Mouse (Mus musculus): ENCODE measurements around the gene Mepce. TPM values are rescaled to one million over a fixed set of nuclear protein-coding genes. Genes with fewer than 3 reads are reported as not detected.
A peak's percentile ranks its signal among the peaks of the same experiment; 100 is the strongest.
"Not testable (repeated sequence)": the region's sequence is repeated elsewhere in the genome, so short reads cannot be mapped to it uniquely, and the experiment has no call there.

Mepce gene
- polyA plus RNA-seq, 1 experiment from 2014 or later: 11.5 TPM

GRCm38 (mm10) chr5:137753111-137753832 lies 34.2 kb downstream of the Mepce start:
- no peaks in the 10 kb centered on the region for H3K9me3 ChIP-seq
- peaks cover 42% of the 10 kb centered on the region for H3K4me1 ChIP-seq
- no peak overlapping the region for H3K4me2 ChIP-seq
- no peak overlapping the region for H3K4me3 ChIP-seq
- no peak overlapping the region for H3K9ac ChIP-seq
- no peaks in the 10 kb centered on the region for H3K27me3 ChIP-seq
- peaks cover 50% of the 10 kb centered on the region for H3K36me3 ChIP-seq
- no peak for ATAC-seq (ENCODE audit: borderline replicate concordance, extremely low read depth, low FRiP score, low TSS enrichment)
- H3K27ac ChIP-seq: 0 out of 2 replicates have a peak overlapping the region, but pooled peaks have one; percentile 19
- 63% methylated on average over 13 of the region's 13 CpGs for WGBS

GRCm38 (mm10) chr5:137751988-137752387 lies 35.5 kb downstream of the Mepce start:
- no peak overlapping the region for H3K4me3 ChIP-seq
- WGBS: 86% methylated on average over 6 of the region's 6 CpGs
- H3K4me2 ChIP-seq: no peak overlapping the region
- peaks cover 44% of the 10 kb centered on the region for H3K36me3 ChIP-seq
- H3K4me1 ChIP-seq: peaks cover 42% of the 10 kb centered on the region
- H3K9ac ChIP-seq: no peak overlapping the region
- no peaks in the 10 kb centered on the region for H3K27me3 ChIP-seq
- no peaks in the 10 kb centered on the region for H3K9me3 ChIP-seq
- no peak overlapping the region for H3K27ac ChIP-seq
- ATAC-seq (ENCODE audit: borderline replicate concordance, extremely low read depth, low FRiP score, low TSS enrichment): no peak

- Histone ChIP-seq H3K4me2 (no peak overlapping the region), H3K4me1 (peaks cover 42% of the 10 kb centered on the region), H3K9ac (no peak overlapping the region), H3K9me3 (no peaks in the 10 kb centered on the region), H3K27ac (no peak overlapping the region), H3K4me3 (no peak overlapping the region), H3K27me3 (no peaks in the 10 kb centered on the region), H3K36me3 (peaks cover 44% of the 10 kb centered on the region)
- 85% methylated on average over 13 of the region's 13 CpGs for WGBS
- no peak for ATAC-seq (ENCODE audit: borderline replicate concordance, extremely low read depth, low FRiP score, low TSS enrichment)
These were observed 36.1 kb downstream of the Mepce start for GRCm38 (mm10) chr5:137751221-137751887.

- not testable (repeated sequence) for H3K27me3 ChIP-seq; H3K27ac ChIP-seq; H3K9me3 ChIP-seq; ATAC-seq (ENCODE audit: borderline replicate concordance, extremely low read depth, low FRiP score, low TSS enrichment); H3K9ac ChIP-seq; H3K4me3 ChIP-seq; H3K4me2 ChIP-seq
- H3K4me1 ChIP-seq: peaks cover 41% of the 10 kb centered on the region
- peaks cover 35% of the 10 kb centered on the region for H3K36me3 ChIP-seq
- 86% methylated on average over 6 of the region's 8 CpGs for WGBS
These were observed 37.2 kb downstream of the Mepce start for GRCm38 (mm10) chr5:137750212-137750611.

GRCm38 (mm10) chr5:137749196-137749836 lies 38.1 kb downstream of the Mepce start:
- WGBS: 29% methylated on average over 6 of the region's 6 CpGs
- H3K27ac ChIP-seq: peak overlapping the region; percentile 99
- H3K4me2 ChIP-seq: peak overlapping the region; percentile 89
- peak overlapping the region; percentile 86 for H3K4me3 ChIP-seq
- peaks cover 35% of the 10 kb centered on the region for H3K36me3 ChIP-seq
- H3K9me3 ChIP-seq: no peaks in the 10 kb centered on the region
- no peak overlapping the region for H3K9ac ChIP-seq
- H3K4me1 ChIP-seq: peaks cover 46% of the 10 kb centered on the region
- ATAC-seq (ENCODE audit: borderline replicate concordance, extremely low read depth, low FRiP score, low TSS enrichment): no peak
- no peaks in the 10 kb centered on the region for H3K27me3 ChIP-seq

- no peaks in the 10 kb centered on the region for H3K9me3 ChIP-seq
- peak overlapping the region; percentile 86 for H3K4me3 ChIP-seq
- peaks cover 25% of the 10 kb centered on the region for H3K36me3 ChIP-seq
- H3K27me3 ChIP-seq: no peaks in the 10 kb centered on the region
- H3K9ac ChIP-seq: 0 out of 2 replicates have a peak overlapping the region, but pooled peaks have one; percentile 1
- ATAC-seq (ENCODE audit: borderline replicate concordance, extremely low read depth, low FRiP score, low TSS enrichment): no peak
- peaks cover 40% of the 10 kb centered on the region for H3K4me1 ChIP-seq
- WGBS: 26% methylated on average over 5 of the region's 5 CpGs
- peak overlapping the region; percentile 99 for H3K27ac ChIP-seq
- peak overlapping the region; percentile 89 for H3K4me2 ChIP-seq
These were observed 39.2 kb downstream of the Mepce start for GRCm38 (mm10) chr5:137748130-137748770.

- H3K9me3 ChIP-seq: no peaks in the 10 kb centered on the region
- H3K4me2 ChIP-seq: peak overlapping the region; percentile 89
- no peaks in the 10 kb centered on the region for H3K27me3 ChIP-seq
- H3K36me3 ChIP-seq: peaks cover 19% of the 10 kb centered on the region
- 1% methylated on average over 26 of the region's 26 CpGs for WGBS
- H3K27ac ChIP-seq: peak overlapping the region; percentile 99
- peak overlapping the region; percentile 86 for H3K4me3 ChIP-seq
- H3K9ac ChIP-seq: peak overlapping the region; percentile 79
- ATAC-seq (ENCODE audit: borderline replicate concordance, extremely low read depth, low FRiP score, low TSS enrichment): peak; percentile 21; the same call in 1 of the 2 replicates
- H3K4me1 ChIP-seq: peaks cover 35% of the 10 kb centered on the region
These were observed 40.0 kb downstream of the Mepce start for GRCm38 (mm10) chr5:137747326-137747961.

- WGBS: 2% methylated on average over 16 of the region's 16 CpGs
- Histone ChIP-seq H3K9me3 (no peaks in the 10 kb centered on the region), H3K36me3 (peaks cover 13% of the 10 kb centered on the region), H3K4me2 (peak overlapping the region; percentile 89), H3K4me1 (peaks cover 36% of the 10 kb centered on the region), H3K27me3 (no peaks in the 10 kb centered on the region), H3K4me3 (peak overlapping the region; percentile 86), H3K9ac (peak overlapping the region; percentile 79), H3K27ac (peak overlapping the region; percentile 99)
- peak; percentile 3; the same call in 1 of the 2 replicates for ATAC-seq (ENCODE audit: borderline replicate concordance, extremely low read depth, low FRiP score, low TSS enrichment)
These were observed 40.6 kb downstream of the Mepce start for GRCm38 (mm10) chr5:137746851-137747325.

GRCm38 (mm10) chr5:137746282-137746850 lies 41.1 kb downstream of the Mepce start:
- Histone ChIP-seq H3K9me3 (no peaks in the 10 kb centered on the region), H3K27me3 (no peaks in the 10 kb centered on the region), H3K9ac (peak overlapping the region; percentile 79), H3K27ac (peak overlapping the region; percentile 99), H3K36me3 (peaks cover 8% of the 10 kb centered on the region), H3K4me1 (peaks cover 41% of the 10 kb centered on the region), H3K4me2 (peak overlapping the region; percentile 89), H3K4me3 (peak overlapping the region; percentile 86)
- 0% methylated on average over 20 of the region's 20 CpGs for WGBS
- peak; percentile 32 for ATAC-seq (ENCODE audit: borderline replicate concordance, extremely low read depth, low FRiP score, low TSS enrichment)

GRCm38 (mm10) chr5:137745214-137746171 lies 42.0 kb downstream of the Mepce start, which contains the start of gene Tsc22d4:
Gene Tsc22d4, plus strand, starts transcription at chr5:137745730.
- peak within 1 kb of the TSS; percentile 99 for H3K27ac ChIP-seq
- peak within 1 kb of the TSS; percentile 79 for H3K9ac ChIP-seq
- peak within 1 kb of the TSS; percentile 89 for H3K4me2 ChIP-seq
- no peaks in the 10 kb centered on the region for H3K27me3 ChIP-seq
- no peaks in the 10 kb centered on the region for H3K9me3 ChIP-seq
- WGBS: 3% methylated on average over 28 of the region's 28 CpGs
- H3K36me3 ChIP-seq: no peaks in the 10 kb centered on the region
- H3K4me1 ChIP-seq: peaks cover 40% of the 10 kb centered on the region
- ATAC-seq (ENCODE audit: borderline replicate concordance, extremely low read depth, low FRiP score, low TSS enrichment): peak; percentile 91
- peak within 1 kb of the TSS; percentile 86 for H3K4me3 ChIP-seq
